Mouse (Mus musculus) myocyte (in vitro differentiated cells): ENCODE measurements around the gene Tenm2.

Source experiments
- POLR2A ChIP-seq: IDR thresholded peaks from one replicate; pipeline ENCODE4 v1.6.1; 2011; ENCODE audit warnings: low read depth, mild to moderate bottlenecking, control low read depth, moderate library complexity; ENCODE audit not compliant: insufficient read length
- USF1 ChIP-seq: IDR thresholded peaks from one replicate; pipeline ENCODE4 v1.6.1; 2011; ENCODE audit warnings: low read depth, mild to moderate bottlenecking, control low read depth, moderate library complexity

- TF ChIP-seq POLR2A (no peak), USF1 (no peak)
These were observed 294.3 kb downstream of the Tenm2 start for GRCm38 (mm10) chr11:36941429-36941828.
